Mouse (Mus musculus) brain, embryonic 14.5 days (tissue): ENCODE data around the gene Cidec.

ENCODE experiments used
- CTCF ChIP-seq: fragments of 200-500 bp; IDR thresholded peaks from 2 replicates; pipeline ENCODE4 v1.5.1; 2012; ENCODE audit warnings: inconsistent platforms, mild to moderate bottlenecking, moderate library complexity, borderline replicate concordance; ENCODE audit not compliant: insufficient read depth, insufficient read length; ENCODE audit errors: extremely low read depth
- POLR2A ChIP-seq: fragments of 200-500 bp; IDR thresholded peaks from 2 replicates; pipeline ENCODE4 v1.6.1; 2012; ENCODE audit warnings: mild to moderate bottlenecking, inconsistent platforms, borderline replicate concordance; ENCODE audit not compliant: poor library complexity, insufficient read depth, insufficient read length, severe bottlenecking; ENCODE audit errors: extremely low read depth

GRCm38 (mm10) chr6:113392015-113392386 is 43.6 kb downstream of the Cidec start:
- TF ChIP-seq POLR2A, result no peak
- TF ChIP-seq CTCF, result no peak
